Mouse (Mus musculus): ENCODE measurements around the gene Olig3.
A peak's percentile ranks its signal among the peaks of the same experiment; 100 is the strongest.

The Olig3 gene

DNA sequence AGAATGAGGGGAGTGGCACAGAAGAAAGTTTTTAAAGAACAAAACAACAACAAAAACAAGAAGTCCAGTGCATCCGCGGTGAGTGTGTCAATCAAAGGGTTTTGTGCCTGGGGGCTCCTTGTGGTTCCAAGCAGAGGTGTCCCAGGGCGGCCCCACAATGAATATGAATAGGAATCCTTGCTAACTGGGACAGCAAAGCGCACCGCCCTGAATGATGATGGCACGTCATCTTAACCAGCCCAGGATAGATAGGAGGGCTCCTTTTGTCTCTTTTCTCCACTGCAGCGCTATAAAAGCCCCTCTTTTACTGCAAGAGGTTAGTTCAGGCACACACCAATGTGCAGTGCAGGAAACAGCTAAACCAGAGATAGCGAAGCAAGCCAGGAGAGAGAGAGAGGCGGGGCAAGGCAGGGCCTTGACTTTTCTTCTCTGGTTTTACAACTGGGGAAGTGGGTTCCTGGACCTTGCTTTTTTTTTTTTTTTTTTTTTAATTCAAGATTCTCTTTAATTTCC, at the start of gene Olig3:
Gene Olig3, plus strand, starts transcription at position 463 of the 513 bp plus-strand sequence.
- no peak for DNase-seq (ENCODE audit: extremely low read depth, insufficient read length, low spot score)

DNA sequence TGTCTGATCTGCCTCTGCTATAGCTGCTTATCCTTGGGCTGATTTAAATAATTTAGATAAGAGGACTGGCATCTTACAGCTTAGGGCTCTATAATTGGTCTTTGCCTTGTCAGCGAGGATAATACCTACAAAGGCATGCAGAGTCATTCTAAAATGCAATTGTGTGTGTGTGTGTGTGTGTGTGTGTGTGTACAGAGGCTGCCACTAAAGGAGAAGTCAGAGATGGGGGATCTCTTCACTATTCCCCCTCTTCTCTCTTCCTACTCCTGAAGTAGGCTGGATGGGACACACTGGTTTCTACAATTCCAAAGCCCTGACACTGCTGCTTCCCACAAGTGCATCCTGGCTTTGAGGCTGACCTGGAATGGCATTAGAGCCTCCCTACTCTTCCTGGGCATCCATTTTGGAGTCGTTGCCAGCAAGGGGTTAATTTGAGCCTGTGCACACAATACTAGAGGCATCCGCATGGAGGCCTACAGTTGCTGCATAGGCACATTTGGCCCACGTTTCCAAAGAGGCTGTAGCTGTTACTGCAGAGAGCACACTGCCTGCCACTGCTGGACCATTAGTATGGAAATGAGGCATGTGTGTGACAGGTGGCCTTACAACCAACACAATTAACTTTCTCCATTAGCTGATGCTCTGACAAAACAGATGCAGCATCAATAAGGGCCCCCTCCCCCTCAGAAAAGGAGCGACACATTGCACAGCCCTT, 46.5 kb upstream of the Olig3 start:
- DNase-seq (ENCODE audit: extremely low read depth, insufficient read length, low spot score): no peak

DNA sequence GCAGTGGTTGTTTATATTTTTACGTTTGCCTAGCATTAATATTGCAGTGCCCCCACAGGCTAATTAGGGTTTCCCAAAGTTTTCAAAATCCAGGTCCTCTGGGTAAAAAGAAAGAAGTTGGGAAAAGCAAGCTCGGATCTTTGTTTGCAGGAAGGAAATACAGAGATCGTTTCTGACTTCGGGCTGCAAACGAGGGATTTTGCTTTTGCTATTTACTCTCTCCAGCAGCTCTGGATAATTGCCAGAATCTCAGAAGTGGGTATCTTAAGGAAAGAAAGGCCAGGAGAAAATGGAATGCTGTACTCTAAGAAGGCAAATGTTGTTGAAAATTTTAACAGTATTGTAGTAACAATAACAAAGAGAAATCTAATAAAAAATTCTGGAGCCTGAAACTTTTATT, 45.9 kb upstream of the Olig3 start:
- no peak for DNase-seq (ENCODE audit: extremely low read depth, insufficient read length, low spot score)

DNA sequence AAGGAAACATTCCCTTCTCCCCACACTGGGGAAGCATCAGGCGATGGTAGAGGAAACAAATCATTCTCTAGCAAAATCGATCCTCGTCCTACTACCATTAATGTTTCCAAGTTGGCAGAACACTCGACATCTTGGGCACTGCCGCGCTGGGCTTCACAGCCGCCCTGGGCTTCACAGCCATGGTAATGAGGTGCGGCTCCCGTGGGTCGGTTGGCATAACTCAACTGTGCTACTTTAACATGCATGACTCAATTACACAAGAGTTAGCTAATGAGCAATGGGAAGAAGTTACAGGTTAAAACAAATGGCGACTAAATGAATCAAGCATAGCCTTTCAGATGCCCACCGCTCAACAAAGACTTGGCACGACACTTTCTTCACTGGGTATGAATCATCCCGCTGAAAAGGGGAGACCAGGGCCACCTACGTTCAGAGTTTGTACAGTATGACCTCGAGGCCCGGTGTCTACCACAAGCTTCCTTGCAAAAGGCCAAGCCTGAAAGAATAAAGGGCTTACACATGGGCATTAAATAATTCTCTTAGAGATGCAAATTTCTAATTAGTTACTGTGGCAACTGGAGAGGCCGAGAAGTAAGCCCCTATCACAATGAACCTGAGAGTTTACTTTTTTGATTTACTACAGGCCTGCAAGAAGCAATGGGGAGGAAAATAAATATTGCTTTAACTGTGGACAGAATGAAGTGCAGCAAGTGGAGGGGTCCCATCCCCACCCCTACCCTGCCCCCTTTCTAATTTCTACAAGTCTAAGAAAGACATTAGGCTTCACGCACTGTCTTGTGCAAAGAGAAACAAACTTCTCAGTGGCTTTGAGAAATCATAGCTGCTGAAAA, 38.1 kb upstream of the Olig3 start:
- no peak for DNase-seq (ENCODE audit: extremely low read depth, insufficient read length, low spot score)

DNA sequence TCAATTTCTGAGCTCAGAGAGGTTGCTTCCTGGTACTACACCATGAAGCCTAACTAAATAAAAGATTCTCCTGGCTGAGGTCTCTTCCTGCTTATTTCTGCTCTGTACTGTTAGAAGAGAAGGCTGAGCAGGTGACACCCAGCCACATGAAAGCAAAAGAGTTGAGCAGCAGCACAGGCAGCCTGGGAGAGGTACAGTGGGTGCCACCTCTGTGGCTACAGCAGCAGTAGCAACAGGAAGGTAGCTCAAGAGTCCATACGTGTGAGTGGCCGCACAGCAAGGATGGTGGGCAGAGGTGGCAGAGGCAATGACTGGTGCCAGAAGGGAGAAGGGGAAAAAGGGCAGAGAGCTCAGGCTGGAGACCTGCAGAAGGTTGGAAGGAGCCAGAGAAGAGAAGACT, 34.6 kb upstream of the Olig3 start:
- no peak for DNase-seq (ENCODE audit: extremely low read depth, insufficient read length, low spot score)

DNA sequence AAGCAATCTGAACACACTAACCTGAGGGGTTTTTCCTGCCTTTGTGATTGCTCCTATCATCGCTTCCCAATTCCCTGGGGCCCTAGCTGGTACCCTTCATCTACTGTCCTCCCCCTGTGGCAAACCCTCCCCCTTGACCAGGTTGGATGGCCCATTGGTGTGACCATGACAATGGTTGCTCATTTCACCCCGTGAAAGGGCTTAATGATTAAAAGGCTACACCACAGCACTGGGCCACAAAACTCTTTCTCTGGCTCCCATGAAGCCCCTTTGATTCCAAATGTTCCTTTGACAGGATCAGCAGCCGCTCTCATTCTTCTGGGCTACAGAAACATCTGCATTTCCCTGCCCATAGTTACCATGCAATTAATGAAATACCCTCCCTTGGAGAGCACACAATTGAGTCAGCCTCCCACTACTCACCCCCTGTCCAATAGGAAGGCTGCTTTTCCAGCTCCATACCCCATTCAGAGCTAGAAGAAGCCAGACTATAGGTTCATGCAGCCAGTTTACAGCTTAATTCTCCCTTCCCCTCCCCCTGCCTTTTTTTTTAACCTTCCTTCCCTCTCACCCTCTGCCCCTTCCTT, 27.0 kb upstream of the Olig3 start:
- no peak for DNase-seq (ENCODE audit: extremely low read depth, insufficient read length, low spot score)

DNA sequence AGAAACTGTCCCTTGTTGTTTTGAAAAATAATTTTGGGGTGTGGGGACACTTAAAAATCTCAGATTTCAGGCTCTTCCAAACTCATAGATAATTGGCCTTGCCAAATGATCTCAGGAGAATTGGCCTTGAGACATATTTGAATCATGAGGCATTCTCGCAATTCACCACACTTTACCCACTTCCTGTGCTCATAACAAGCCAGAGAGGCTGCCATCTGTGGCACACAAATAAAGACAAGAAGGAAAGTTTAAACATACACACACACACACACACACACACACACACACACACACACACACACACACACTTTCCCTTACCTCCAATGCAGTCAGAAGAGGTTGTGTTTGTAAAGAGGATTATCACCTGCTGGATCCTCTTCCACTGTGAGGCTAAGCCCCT, 22.9 kb upstream of the Olig3 start:
- peak; percentile 36 for DNase-seq (ENCODE audit: extremely low read depth, insufficient read length, low spot score)

DNA sequence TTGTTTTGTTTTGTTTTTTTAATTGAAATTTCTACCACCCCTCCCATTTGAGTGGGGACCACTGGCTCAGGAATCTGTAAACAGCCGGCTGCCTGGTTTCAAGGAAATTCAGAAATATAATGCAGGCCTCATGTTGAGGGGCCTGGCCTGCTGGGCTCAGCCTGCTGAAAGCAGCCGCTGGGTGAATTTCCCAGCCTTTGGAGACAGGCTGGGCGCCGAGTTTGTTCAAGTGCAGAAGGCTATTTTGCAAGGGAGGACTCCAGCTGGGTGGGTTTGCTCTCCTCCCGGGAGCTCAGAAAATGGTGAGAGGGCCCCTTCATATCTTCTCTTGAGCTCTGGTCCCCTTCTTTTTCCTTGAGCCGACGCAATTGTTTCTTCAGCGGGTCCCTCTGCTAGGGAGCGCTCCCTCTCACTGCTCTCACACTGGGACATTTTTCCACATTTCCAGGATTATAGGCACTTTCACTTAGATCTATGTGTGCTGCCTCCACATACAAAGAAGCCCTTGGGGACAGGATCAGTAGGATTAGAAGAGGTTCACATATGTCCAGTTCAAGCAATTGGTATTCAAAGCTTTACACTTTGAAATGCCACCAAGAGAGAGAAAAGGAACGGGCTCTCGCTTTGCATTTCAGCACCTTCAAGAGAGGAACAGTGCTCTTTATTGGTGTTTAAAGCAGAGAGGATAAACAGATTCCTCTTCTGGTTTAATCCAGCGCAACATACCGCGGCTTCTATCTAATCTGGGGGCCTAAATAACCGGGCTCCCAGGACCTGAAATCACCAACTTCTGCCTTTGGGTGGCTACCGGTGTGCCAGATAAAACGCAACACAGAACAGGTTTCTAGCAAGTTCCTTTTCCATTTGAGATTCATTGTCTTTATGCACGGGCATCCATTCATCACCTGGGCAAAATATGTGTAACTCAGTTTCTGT, 17.4 kb upstream of the Olig3 start:
- DNase-seq (ENCODE audit: extremely low read depth, insufficient read length, low spot score): no peak

DNA sequence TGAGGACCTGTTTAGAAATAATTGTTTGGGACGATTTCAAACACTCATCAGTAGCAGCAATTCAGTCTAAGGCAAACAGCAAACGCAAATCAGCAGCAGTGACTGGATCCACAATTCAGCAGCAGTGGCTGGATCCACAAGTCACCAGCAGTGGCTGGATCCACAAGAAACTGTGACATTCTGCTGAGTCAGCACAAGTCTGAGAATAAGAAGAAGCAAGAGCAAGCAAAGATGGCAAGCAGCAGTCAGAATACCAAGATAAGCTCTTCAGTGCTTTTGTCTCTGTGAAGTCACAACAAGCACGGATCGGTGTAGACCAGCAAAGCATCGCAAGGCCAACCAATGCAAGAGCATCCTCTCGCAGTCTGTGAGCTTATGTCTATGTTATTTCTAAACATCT, 12.3 kb upstream of the Olig3 start:
- no peak for DNase-seq (ENCODE audit: extremely low read depth, insufficient read length, low spot score)

DNA sequence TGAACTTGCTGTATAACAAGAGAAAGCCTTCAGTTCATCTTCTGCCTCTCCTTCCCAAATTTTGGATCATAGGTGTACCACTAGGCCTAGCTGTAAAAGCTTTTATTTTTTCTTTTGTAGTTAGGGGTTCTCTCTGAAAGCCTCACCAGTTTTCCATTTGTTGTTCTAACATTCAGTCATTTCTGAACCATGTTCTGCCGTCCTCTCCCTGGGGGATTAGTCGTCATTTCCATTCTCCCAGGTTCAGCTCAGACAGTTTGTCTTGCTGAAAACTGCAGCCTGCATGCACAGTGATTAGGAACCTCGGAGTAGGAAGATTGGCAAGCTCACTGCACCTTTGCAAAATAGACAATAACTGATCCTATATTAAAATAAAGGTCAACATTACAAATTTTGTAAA, 7.0 kb upstream of the Olig3 start:
- no peak for DNase-seq (ENCODE audit: extremely low read depth, insufficient read length, low spot score)

DNA sequence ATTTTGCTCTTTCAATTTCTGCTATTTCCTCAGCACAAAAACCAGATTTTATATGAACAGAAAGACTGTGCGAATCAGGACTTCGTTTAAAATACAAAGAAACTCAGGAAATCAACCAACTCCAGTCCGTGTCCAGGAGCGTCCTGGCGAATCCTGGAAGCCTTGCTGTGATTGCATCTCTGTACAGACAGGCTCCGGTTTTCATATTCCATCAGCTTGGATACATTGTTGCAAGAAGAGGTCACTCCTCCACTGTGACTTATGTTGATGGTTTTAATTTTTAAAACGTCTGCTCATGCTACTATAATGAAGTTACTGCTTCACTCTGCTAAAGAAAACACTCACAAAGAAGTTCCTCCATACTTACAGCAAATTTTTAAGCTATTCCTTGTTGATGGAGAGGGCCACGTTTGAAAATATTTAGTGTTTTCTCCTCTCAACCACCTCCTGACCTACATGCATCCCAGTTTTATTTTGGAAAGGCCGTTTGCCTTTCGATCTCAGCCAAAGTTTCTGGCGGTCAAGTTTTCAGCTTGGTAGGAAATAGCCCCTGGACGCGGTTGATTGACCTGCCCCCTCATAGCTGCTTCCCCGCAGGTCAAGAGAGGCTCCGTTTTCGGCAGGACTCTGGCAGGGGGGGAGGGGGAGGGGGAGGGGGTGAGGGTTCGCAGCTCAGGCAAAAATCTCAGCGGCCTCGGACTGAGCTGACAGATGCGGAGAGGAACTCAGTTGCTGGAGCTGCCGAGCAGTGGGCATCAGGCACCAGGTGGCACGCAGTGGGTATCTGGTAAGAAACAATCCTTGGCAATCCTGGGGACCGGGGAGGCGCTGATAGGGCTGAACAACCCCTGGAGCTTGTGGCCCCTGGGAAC, 4.1 kb upstream of the Olig3 start:
- DNase-seq (ENCODE audit: extremely low read depth, insufficient read length, low spot score): no peak

DNA sequence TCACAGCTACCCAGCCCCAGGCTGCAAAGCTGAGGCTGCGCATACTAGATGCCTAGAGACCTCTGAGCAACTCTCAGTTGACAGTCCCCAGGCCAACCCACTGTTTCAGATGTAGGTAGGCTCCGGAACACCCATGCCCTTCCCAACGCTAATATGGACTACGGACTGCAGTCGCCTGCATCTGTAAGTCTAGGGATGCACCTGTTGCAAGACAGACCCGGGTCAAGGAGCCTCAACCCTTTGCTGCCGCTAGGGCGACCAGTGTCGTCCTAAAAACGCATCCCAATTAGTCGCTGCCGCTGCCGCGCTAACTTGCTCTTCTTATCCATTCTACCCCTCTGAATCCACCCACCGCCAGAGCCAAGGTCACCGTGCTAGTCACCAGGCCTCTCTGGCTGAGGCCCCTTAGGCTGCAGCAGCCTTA, 3.4 kb upstream of the Olig3 start:
- DNase-seq (ENCODE audit: extremely low read depth, insufficient read length, low spot score): no peak

DNA sequence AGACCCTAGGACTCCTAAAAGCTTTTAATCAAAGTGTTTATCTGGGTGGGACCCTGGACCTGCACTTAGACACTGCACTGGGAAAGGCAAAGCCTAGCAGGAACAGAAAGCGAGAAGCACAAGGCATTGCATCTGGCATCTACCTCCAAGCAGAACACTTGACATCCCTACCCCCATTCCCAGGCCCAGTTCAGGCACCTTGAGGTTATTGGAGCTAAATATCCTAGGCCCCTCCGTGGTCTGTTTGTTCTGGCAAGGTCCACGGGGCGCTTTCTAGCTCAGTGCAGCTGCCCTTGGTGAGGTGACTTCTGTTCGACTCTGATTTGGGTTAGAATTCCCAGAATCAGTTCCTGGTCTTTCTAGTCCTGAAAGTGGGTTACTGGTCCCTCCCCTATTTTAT, 2.7 kb upstream of the Olig3 start:
- no peak for DNase-seq (ENCODE audit: extremely low read depth, insufficient read length, low spot score)

DNA sequence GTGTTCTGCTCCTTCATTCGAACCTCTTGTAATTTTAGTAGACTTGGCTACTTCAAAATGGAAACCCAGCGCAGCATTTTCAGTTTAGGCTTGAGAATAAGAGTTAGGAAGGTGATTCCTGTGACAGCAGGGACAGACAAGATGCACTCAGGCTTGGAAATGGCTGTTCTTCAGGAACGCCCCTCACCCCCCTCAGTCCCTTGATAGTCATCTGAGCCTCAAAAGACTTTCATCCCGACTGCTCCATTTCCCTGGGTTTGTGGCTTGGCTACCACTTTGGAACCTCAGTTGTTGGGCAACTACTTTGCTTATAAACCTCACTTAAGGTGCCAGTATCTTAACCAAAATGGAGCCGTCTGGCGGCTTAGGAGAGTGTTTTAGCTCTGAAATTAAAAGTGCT, 2.2 kb upstream of the Olig3 start:
- no peak for DNase-seq (ENCODE audit: extremely low read depth, insufficient read length, low spot score)

DNA sequence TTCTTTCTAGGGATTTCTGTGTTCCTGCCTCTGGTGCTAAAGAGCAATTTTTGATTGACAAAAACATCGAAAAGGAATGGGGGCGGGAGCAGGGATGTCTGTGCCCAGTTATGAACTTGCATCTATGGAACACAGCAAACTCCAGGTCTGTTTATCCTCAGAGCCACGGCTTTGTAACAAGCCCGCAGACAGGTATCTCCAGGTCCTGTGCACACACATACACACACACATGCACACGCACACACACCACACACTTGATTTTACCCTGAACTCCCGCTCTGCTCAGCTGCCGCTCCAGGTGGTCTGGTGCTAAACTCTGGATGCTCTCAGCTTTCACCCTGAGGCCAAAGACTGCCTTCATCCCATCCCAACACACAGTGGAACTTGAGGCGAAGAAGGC, 1.3 kb upstream of the Olig3 start:
- no peak for DNase-seq (ENCODE audit: extremely low read depth, insufficient read length, low spot score)

DNA sequence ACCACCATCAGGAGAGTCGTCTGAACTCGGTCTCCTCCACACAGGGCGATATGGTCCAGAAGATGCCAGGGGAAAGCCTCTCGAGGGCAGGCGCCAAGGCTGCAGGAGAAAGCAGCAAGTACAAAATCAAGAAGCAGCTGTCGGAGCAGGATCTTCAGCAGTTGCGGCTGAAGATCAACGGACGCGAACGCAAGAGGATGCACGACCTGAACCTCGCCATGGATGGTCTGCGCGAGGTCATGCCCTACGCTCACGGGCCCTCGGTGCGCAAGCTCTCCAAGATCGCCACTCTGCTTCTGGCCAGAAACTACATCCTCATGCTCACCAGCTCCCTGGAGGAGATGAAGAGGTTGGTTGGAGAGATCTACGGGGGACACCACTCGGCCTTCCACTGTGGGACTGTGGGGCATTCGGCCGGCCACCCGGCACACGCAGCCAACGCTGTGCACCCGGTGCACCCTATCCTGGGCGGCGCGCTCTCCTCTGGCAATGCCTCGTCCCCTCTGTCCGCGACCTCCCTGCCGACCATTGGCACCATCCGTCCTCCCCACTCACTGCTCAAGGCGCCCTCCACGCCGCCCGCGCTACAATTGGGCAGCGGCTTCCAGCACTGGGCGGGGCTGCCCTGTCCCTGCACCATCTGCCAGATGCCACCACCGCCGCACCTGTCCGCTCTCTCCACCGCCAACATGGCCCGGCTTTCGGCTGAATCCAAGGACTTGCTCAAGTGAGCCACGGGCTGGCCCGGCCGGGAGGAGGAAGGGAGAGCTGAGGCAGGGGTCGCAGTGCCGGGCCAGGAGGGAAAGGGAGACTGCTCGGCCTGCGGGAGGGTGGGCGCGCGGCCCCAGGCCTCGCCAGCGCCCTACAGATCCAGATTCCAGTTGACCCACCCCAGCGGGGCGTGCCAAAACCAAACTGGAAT, 648 bp downstream of the Olig3 start:
- DNase-seq (ENCODE audit: extremely low read depth, insufficient read length, low spot score): no peak

DNA sequence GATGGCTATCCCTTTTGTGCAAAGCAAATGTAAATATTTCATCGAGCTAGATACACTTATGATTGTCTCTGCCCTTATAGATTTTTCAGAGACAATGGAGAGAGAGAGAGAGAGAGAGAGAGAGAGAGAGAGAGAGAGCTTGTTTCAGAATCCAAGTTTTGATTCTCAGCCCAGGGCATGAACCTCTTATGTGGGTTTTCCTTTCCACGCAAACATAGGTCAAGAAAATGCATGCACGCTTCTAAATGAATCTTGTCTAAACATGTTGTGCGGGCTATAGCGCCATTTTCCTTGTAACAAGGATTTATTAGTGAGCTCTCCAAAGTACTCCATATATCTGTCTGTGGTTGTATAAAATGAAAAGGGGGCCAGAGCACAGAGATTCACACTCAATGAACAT, 1.5 kb downstream of the Olig3 start:
- no peak for DNase-seq (ENCODE audit: extremely low read depth, insufficient read length, low spot score)

DNA sequence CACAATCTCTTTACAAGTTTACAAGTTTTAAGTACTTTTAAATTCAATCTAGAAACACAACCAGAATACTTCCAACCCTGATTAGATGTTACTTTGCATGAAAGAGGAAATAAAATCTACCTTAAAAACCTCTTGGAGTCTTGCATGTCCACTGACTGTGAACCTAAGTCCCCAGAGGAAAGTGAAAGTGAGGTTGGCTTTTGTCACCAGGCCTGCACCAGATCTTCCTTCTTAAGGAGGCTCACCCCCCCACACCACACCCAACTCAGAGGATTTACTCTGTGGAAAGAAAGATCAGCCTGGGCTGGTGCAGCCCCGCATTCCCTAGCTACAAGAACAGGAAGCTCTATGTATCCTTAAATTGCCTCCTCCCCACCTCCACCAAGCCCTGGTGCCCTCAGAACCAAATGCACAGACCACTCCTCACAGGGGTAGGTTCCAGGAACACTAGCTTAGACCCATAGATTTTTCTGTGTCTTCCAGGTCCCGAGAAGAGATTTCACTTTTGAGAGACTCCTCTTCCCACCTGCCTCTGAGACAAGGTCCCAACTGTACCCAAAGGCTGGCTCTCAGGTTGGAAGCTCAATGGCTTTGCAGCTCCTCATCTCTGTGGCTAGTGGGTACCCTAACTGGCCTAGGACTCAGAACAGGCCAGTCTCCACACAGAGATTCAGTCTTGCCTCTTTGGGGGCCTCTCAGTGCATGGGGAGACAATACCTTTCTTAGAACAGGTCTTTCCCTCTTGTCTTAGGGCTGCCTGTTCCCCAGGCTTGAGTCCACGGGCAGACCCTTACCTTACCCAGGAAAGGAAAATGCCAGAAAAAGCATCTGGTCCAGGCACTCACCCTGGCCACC, 4.3 kb downstream of the Olig3 start:
- no peak for DNase-seq (ENCODE audit: extremely low read depth, insufficient read length, low spot score)
